Mouse (Mus musculus) hindbrain, postnatal 0 days (tissue): ENCODE data around the gene Shisa5. TPM values are rescaled to one million over a fixed set of nuclear protein-coding genes. Genes with fewer than 3 reads are reported as not detected.
A peak's percentile ranks its signal among the peaks of the same experiment; 100 is the strongest.

ENCODE experiments used
- ATAC-seq: fragments of 200-750 bp; cut with Nextera tagmentation; 2 replicates; pipeline ENCODE4 v1.8.0; 2017; ENCODE audit warnings: mild to moderate bottlenecking, moderate TSS enrichment, moderate library complexity
- DNase-seq: peaks from one replicate; pipeline ENCODE4 v3.0.0-alpha.2; 2015; ENCODE audit warnings: low spot score
- H3K27ac ChIP-seq: fragments of 300-500 bp; sonication (generic); 2 replicates; pipeline ENCODE4 v1.5.1; 2014; ENCODE audit warnings: mild to moderate bottlenecking
- H3K27me3 ChIP-seq: fragments of 300-500 bp; sonication (generic); 2 replicates; pipeline ENCODE4 v1.6.1; 2014; ENCODE audit warnings: low read length, mixed read lengths; ENCODE audit not compliant: insufficient read depth
- H3K36me3 ChIP-seq: fragments of 300-500 bp; sonication (generic); 2 replicates; pipeline ENCODE4 v1.6.1; 2014; ENCODE audit warnings: low read length, mixed read lengths; ENCODE audit not compliant: insufficient read depth
- H3K4me1 ChIP-seq: fragments of 300-500 bp; sonication (generic); 2 replicates; pipeline ENCODE4 v1.6.1; 2014; ENCODE audit warnings: antibody characterized with exemption, low read length, mixed read lengths; ENCODE audit not compliant: insufficient read depth
- H3K4me2 ChIP-seq: fragments of 300-500 bp; sonication (generic); 2 replicates; pipeline ENCODE4 v1.6.1; 2014; ENCODE audit warnings: low read depth, mild to moderate bottlenecking, low read length, moderate library complexity, mixed read lengths
- H3K4me3 ChIP-seq: fragments of 300-500 bp; sonication (generic); 2 replicates; pipeline ENCODE4 v1.5.1; 2014; ENCODE audit warnings: low read length
- H3K9ac ChIP-seq: fragments of 300-500 bp; sonication (generic); replicated peaks from 2 replicates; pipeline ENCODE4 v1.6.1; 2014; ENCODE audit warnings: mild to moderate bottlenecking, low read length, moderate library complexity, mixed read lengths
- H3K9me3 ChIP-seq: fragments of 300-500 bp; sonication (generic); 2 replicates; pipeline ENCODE4 v1.6.1; 2016; ENCODE audit warnings: low read length, mixed read lengths
- CTCF ChIP-seq: IDR thresholded peaks from 2 replicates; pipeline ENCODE4 v1.5.1; 2016; ENCODE audit warnings: antibody characterized with exemption, control low read depth, low read depth
- WGBS: fragments of 180-500 bp; shearing (Covaris S2); extraction: QIAGEN DNeasy Blood & Tissue Kit; methylation state at CpG from one replicate; pipeline ENCODE4 v1.1.7; 2014; 5-methylcytosine and 5-hydroxymethylcytosine counted together
- polyA plus RNA-seq: library from polyadenylated mRNA; unstranded; fragments of >200 nt; fragmentation: Nextera tagmentation; extraction: Ambion mirVana; gene quantifications from 2 replicates; pipeline ENCODE4 v1.2.1, GENCODE M21; 2015
- total RNA-seq: library from RNA; depleted of rRNA; stranded (reverse); fragments of >200 nt; gene quantifications from 2 replicates; pipeline ENCODE4 v1.2.3, GENCODE M21; 2014

The Shisa5 gene
- total and polyA plus RNA-seq, 2 experiments from 2014 or later, result 77.6 to 90.6 TPM

DNA sequence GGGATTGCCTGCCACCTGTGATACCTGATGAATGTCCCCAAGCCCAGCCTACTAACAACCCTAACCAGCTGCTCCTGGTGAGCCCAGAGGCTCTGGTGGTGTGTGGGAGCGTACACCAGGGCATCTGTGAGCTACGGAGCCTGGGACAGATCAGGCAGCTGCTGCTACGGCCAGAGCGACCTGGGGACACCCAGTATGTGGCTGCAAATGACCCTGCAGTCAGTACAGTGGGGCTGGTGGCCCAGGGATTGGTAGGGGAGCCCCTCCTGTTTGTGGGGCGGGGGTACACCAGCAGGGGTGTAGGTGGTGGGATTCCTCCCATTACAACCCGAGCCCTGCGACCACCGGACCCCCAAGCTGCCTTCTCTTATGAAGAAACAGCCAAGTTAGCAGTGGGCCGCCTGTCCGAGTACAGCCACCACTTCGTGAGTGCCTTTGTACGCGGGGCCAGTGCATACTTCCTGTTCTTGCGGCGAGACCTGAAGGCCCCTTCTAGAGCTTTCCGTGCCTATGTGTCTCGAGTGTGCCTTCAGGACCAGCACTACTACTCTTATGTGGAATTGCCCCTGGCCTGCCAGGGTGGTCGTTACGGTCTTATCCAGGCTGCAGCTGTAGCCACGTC is 62.1 kb downstream of the Shisa5 start:
- no peak overlapping the region for H3K27ac ChIP-seq
- H3K4me1 ChIP-seq, result peaks cover 18% of the 10 kb centered on the region; the same call in 1 of the 2 replicates
- no peaks in the 10 kb centered on the region for H3K27me3 ChIP-seq
- H3K36me3 ChIP-seq, result peaks cover 9% of the 10 kb centered on the region; the same call in 1 of the 2 replicates
- ATAC-seq (no peak), DNase-seq (no peak)
- no peak overlapping the region for H3K4me3 ChIP-seq
- TF ChIP-seq CTCF, result no peak
- H3K9ac ChIP-seq, result no peak overlapping the region
- no peaks in the 10 kb centered on the region for H3K9me3 ChIP-seq
- 90% methylated on average over 20 of the region's 20 CpGs for WGBS
- H3K4me2 ChIP-seq, result no peak overlapping the region

DNA sequence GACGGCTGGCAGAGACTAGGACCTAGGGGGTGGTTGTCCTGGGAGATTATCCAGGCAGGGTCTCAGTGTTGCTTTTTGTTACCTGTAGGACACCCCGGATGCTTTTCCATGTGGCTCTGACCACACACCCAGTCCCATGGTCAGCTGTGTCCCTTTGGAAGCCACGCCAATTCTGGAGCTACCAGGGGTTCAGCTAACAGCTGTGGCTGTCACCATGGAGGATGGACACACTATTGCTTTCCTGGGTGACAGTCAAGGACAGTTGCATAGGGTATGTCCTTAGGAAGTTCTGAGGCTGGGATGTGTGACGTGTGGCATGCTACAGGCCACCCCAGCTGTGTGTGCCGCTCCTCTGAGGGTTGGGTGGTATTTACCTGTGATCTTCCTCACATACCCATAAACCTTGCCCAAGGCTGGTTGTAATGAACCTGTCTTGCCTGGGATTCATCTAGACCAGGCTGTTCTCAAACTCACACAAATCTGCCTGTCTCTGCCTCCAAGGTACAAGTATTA is 63.6 kb downstream of the Shisa5 start:
- TF ChIP-seq CTCF, result no peak
- no peak overlapping the region for H3K9ac ChIP-seq
- H3K9me3 ChIP-seq, result no peaks in the 10 kb centered on the region
- peaks cover 14% of the 10 kb centered on the region; the same call in 1 of the 2 replicates for H3K36me3 ChIP-seq
- H3K4me1 ChIP-seq, result peaks cover 18% of the 10 kb centered on the region; the same call in 1 of the 2 replicates
- no peak overlapping the region for H3K27ac ChIP-seq
- H3K4me2 ChIP-seq, result no peak overlapping the region
- DNase-seq, result no peak
- H3K4me3 ChIP-seq, result no peak overlapping the region
- ATAC-seq, result no peak
- WGBS, result 90% methylated on average over 5 of the region's 5 CpGs
- H3K27me3 ChIP-seq, result no peaks in the 10 kb centered on the region

GRCm38 (mm10) chr9:109102541-109102940 is 64.2 kb downstream of the Shisa5 start:
- no peak for ATAC-seq
- peaks cover 14% of the 10 kb centered on the region; the same call in 1 of the 2 replicates for H3K36me3 ChIP-seq

DNA sequence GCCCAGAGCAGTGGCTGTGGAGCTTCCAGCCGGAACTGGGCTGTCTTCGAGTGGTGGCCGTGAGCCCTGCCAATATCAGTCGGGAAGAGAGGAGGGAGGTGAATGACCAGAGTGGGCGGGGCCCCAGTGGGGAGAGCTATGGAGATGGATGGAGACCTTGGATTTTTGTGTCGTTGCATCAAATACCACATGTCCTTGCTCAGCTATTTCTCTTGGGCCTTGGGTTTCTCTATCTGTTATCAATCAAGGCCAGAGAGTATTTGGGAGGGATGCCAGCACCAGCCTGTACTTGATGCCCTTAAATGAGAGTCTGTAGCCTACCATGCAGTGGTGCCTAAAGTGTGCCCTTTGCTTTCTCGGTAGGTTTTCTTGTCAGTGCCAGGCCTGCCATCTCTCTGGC is 64.9 kb downstream of the Shisa5 start:
- Histone ChIP-seq H3K4me2 (no peak overlapping the region), H3K4me1 (peaks cover 8% of the 10 kb centered on the region; the same call in 1 of the 2 replicates), H3K4me3 (no peak overlapping the region), H3K9ac (no peak overlapping the region), H3K27me3 (no peaks in the 10 kb centered on the region), H3K36me3 (peaks cover 16% of the 10 kb centered on the region; the same call in 1 of the 2 replicates), H3K9me3 (no peaks in the 10 kb centered on the region), H3K27ac (peak overlapping the region; percentile 26; the same call in 1 of the 2 replicates)
- ATAC-seq, result no peak
- 66% methylated on average over 7 of the region's 7 CpGs for WGBS
- no peak for DNase-seq
- no peak for TF ChIP-seq CTCF

More at GRCm38 (mm10) chr9:109102541-109102940, 64.2 kb downstream of the Shisa5 start:
- no peak for TF ChIP-seq CTCF
- Histone ChIP-seq H3K4me1 (peaks cover 14% of the 10 kb centered on the region; the same call in 1 of the 2 replicates), H3K27ac (peak overlapping the region; percentile 26; the same call in 1 of the 2 replicates), H3K4me3 (no peak overlapping the region), H3K9ac (no peak overlapping the region), H3K9me3 (no peaks in the 10 kb centered on the region), H3K27me3 (no peaks in the 10 kb centered on the region), H3K4me2 (no peak overlapping the region)
- 88% methylated on average over 3 of the region's 3 CpGs for WGBS
- DNase-seq, result no peak

- DNase-seq (no peak), ATAC-seq (no peak)
- H3K27ac ChIP-seq, result no peak overlapping the region
- TF ChIP-seq CTCF, result no peak
- no peaks in the 10 kb centered on the region for H3K9me3 ChIP-seq
- H3K9ac ChIP-seq, result no peak overlapping the region
- peaks cover 2% of the 10 kb centered on the region; the same call in 1 of the 2 replicates for H3K4me1 ChIP-seq
- 87% methylated on average over 9 of the region's 9 CpGs for WGBS
- peaks cover 24% of the 10 kb centered on the region for H3K36me3 ChIP-seq
- H3K4me2 ChIP-seq, result no peak overlapping the region
- no peak overlapping the region for H3K4me3 ChIP-seq
- H3K27me3 ChIP-seq, result no peaks in the 10 kb centered on the region
Observed at GRCm38 (mm10) chr9:109104083-109104482, 65.7 kb downstream of the Shisa5 start.

- no peak for TF ChIP-seq CTCF
- H3K27ac ChIP-seq, result peak overlapping the region; percentile 63; the same call in 1 of the 2 replicates
- no peak overlapping the region for H3K4me2 ChIP-seq
- DNase-seq, result peak; percentile 66
- H3K4me3 ChIP-seq, result no peak overlapping the region
- no peak overlapping the region for H3K9ac ChIP-seq
- peak; percentile 57 for ATAC-seq
- H3K27me3 ChIP-seq, result no peaks in the 10 kb centered on the region
- WGBS, result 53% methylated on average over 12 of the region's 12 CpGs
- no peaks in the 10 kb centered on the region for H3K9me3 ChIP-seq
- H3K4me1 ChIP-seq, result no peaks in the 10 kb centered on the region
- peaks cover 33% of the 10 kb centered on the region for H3K36me3 ChIP-seq
Observed at GRCm38 (mm10) chr9:109105011-109105410, 66.6 kb downstream of the Shisa5 start.

GRCm38 (mm10) chr9:109105648-109106047 is 67.3 kb downstream of the Shisa5 start:
- Histone ChIP-seq H3K36me3 (peaks cover 40% of the 10 kb centered on the region), H3K27me3 (no peaks in the 10 kb centered on the region), H3K9me3 (no peaks in the 10 kb centered on the region), H3K4me1 (no peaks in the 10 kb centered on the region), H3K27ac (no peak overlapping the region), H3K9ac (no peak overlapping the region), H3K4me2 (no peak overlapping the region), H3K4me3 (no peak overlapping the region)
- no peak for DNase-seq
- WGBS, result 90% methylated on average over 12 of the region's 12 CpGs
- no peak for ATAC-seq
- TF ChIP-seq CTCF, result no peak
